Mouse (Mus musculus) midbrain, embryonic 15.5 days (tissue): ENCODE measurements around the gene Olfr90. TPM values are rescaled to one million over a fixed set of nuclear protein-coding genes. Genes with fewer than 3 reads are reported as not detected.
"Not testable (repeated sequence)": the region's sequence is repeated elsewhere in the genome, so short reads cannot be mapped to it uniquely, and the experiment has no call there.

Source experiments
- ATAC-seq: fragments of 200-750 bp; cut with Nextera tagmentation; replicated peaks from 2 replicates; pipeline ENCODE4 v1.8.0; 2017; ENCODE audit warnings: moderate TSS enrichment
- H3K27ac ChIP-seq: fragments of 300-500 bp; sonication (generic); 2 replicates; pipeline ENCODE4 v1.5.1; 2015; ENCODE audit warnings: mild to moderate bottlenecking, inconsistent platforms
- H3K27me3 ChIP-seq: fragments of 300-500 bp; sonication (generic); replicated peaks from 2 replicates; pipeline ENCODE4 v1.6.1; 2015; ENCODE audit warnings: inconsistent platforms
- H3K36me3 ChIP-seq: fragments of 300-500 bp; sonication (generic); replicated peaks from 2 replicates; pipeline ENCODE4 v1.6.1; 2015; ENCODE audit warnings: inconsistent platforms
- H3K4me1 ChIP-seq: fragments of 300-500 bp; sonication (generic); 2 replicates; pipeline ENCODE4 v1.6.1; 2015; ENCODE audit warnings: inconsistent platforms
- H3K4me2 ChIP-seq: fragments of 300-500 bp; sonication (generic); 2 replicates; pipeline ENCODE4 v1.6.1; 2015; ENCODE audit warnings: inconsistent platforms, mild to moderate bottlenecking, moderate library complexity
- H3K4me3 ChIP-seq: fragments of 300-500 bp; sonication (generic); 2 replicates; pipeline ENCODE4 v1.5.1; 2015; ENCODE audit warnings: mild to moderate bottlenecking, inconsistent platforms
- H3K9ac ChIP-seq: fragments of 300-500 bp; sonication (generic); 2 replicates; pipeline ENCODE4 v1.6.1; 2015; ENCODE audit warnings: mild to moderate bottlenecking, inconsistent platforms
- H3K9me3 ChIP-seq: fragments of 300-500 bp; sonication (generic); 2 replicates; pipeline ENCODE4 v1.6.1; 2016; ENCODE audit warnings: inconsistent platforms
- WGBS: fragments of 180-500 bp; shearing (Covaris S2); methylation state at CpG from one replicate; pipeline ENCODE4 v1.1.7; 2015; ENCODE audit warnings: mixed read lengths; 5-methylcytosine and 5-hydroxymethylcytosine counted together
- polyA plus RNA-seq: library from polyadenylated mRNA; unstranded; fragments of >200 nt; fragmentation: Nextera tagmentation; extraction: Ambion mirVana; gene quantifications from 2 replicates; pipeline ENCODE4 v1.2.1, GENCODE M21; 2015

The Olfr90 gene
- polyA plus RNA-seq, result 0.06 TPM in 1 of 2 replicates, not detected in the other

- ATAC-seq, result no peak
- Histone ChIP-seq H3K9me3 (no peaks in the 10 kb centered on the region), H3K4me2 (no peak within 1 kb of the TSS), H3K27ac (no peak within 1 kb of the TSS), H3K27me3 (no peaks in the 10 kb centered on the region), H3K36me3 (no peaks in the 10 kb centered on the region), H3K4me1 (no peaks in the 10 kb centered on the region), H3K9ac (no peak within 1 kb of the TSS), H3K4me3 (no peak within 1 kb of the TSS)
These were observed at the start of gene Olfr90 for GRCm38 (mm10) chr17:37088399-37088798. Olfr90 (minus strand) TSS chr17:37088499.

- H3K4me1 ChIP-seq, H3K27me3 ChIP-seq, H3K27ac ChIP-seq, H3K9ac ChIP-seq, H3K9me3 ChIP-seq, ATAC-seq, H3K4me3 ChIP-seq, H3K4me2 ChIP-seq, H3K36me3 ChIP-seq: not testable (repeated sequence)
- 74% methylated on average over 4 of the region's 4 CpGs for WGBS
These were observed 43.1 kb upstream of the Olfr90 start for GRCm38 (mm10) chr17:37131366-37131765.

GRCm38 (mm10) chr17:37119988-37120387 lies 31.7 kb upstream of the Olfr90 start, which contains the start of gene Olfr92:
Olfr92 (minus strand) TSS chr17:37120088.
- Histone ChIP-seq H3K27me3 (no peaks in the 10 kb centered on the region), H3K36me3 (no peaks in the 10 kb centered on the region), H3K9me3 (no peaks in the 10 kb centered on the region), H3K27ac (no peak within 1 kb of the TSS), H3K4me3 (no peak within 1 kb of the TSS), H3K4me2 (no peak within 1 kb of the TSS), H3K4me1 (no peaks in the 10 kb centered on the region), H3K9ac (no peak within 1 kb of the TSS)
- 88% methylated on average over 2 of the region's 2 CpGs for WGBS
- ATAC-seq, result no peak

GRCm38 (mm10) chr17:37098178-37098577 lies 9.9 kb upstream of the Olfr90 start, which contains the start of gene Olfr91:
Olfr91 (minus strand) TSS chr17:37098278.
- 91% methylated on average over 1 of the region's 1 CpGs for WGBS
- Histone ChIP-seq H3K9ac (no peak within 1 kb of the TSS), H3K4me3 (no peak within 1 kb of the TSS), H3K4me2 (no peak within 1 kb of the TSS), H3K4me1 (no peaks in the 10 kb centered on the region), H3K9me3 (no peaks in the 10 kb centered on the region), H3K27ac (no peak within 1 kb of the TSS), H3K27me3 (no peaks in the 10 kb centered on the region), H3K36me3 (no peaks in the 10 kb centered on the region)
- ATAC-seq, result no peak

- H3K4me1 ChIP-seq, result no peaks in the 10 kb centered on the region
- no peak for ATAC-seq
- H3K9ac ChIP-seq, result no peak overlapping the region
- no peaks in the 10 kb centered on the region for H3K27me3 ChIP-seq
- no peak overlapping the region for H3K4me3 ChIP-seq
- H3K9me3 ChIP-seq, result no peaks in the 10 kb centered on the region
- H3K27ac ChIP-seq, result no peak overlapping the region
- 79% methylated on average over 5 of the region's 5 CpGs for WGBS
- H3K36me3 ChIP-seq, result no peaks in the 10 kb centered on the region
- no peak overlapping the region for H3K4me2 ChIP-seq
These were observed 5.0 kb upstream of the Olfr90 start for GRCm38 (mm10) chr17:37093289-37093688.

- H3K4me3 ChIP-seq, result no peak overlapping the region
- no peaks in the 10 kb centered on the region for H3K27me3 ChIP-seq
These were observed 3.9 kb upstream of the Olfr90 start for GRCm38 (mm10) chr17:37092198-37092597.

GRCm38 (mm10) chr17:37085545-37085944 lies 2.8 kb downstream of the Olfr90 start:
- H3K9ac ChIP-seq, result no peak overlapping the region
- no peaks in the 10 kb centered on the region for H3K4me1 ChIP-seq
- no peak overlapping the region for H3K4me2 ChIP-seq
- H3K36me3 ChIP-seq, result no peaks in the 10 kb centered on the region
- no peak overlapping the region for H3K27ac ChIP-seq
- no peak overlapping the region for H3K4me3 ChIP-seq
- no peak for ATAC-seq
- no peaks in the 10 kb centered on the region for H3K9me3 ChIP-seq
- 76% methylated on average over 10 of the region's 10 CpGs for WGBS
- no peaks in the 10 kb centered on the region for H3K27me3 ChIP-seq

More at GRCm38 (mm10) chr17:37092198-37092597, 3.9 kb upstream of the Olfr90 start:
- Histone ChIP-seq H3K9me3 (no peaks in the 10 kb centered on the region), H3K4me2 (no peak overlapping the region), H3K36me3 (no peaks in the 10 kb centered on the region), H3K4me1 (no peaks in the 10 kb centered on the region), H3K27ac (no peak overlapping the region), H3K9ac (no peak overlapping the region)
- ATAC-seq, result no peak
- 80% methylated on average over 1 of the region's 1 CpGs for WGBS

- H3K27me3 ChIP-seq, result no peaks in the 10 kb centered on the region
- no peaks in the 10 kb centered on the region for H3K36me3 ChIP-seq
- peaks cover 7% of the 10 kb centered on the region for H3K4me1 ChIP-seq
- H3K9me3 ChIP-seq, result no peaks in the 10 kb centered on the region
- 70% methylated on average over 5 of the region's 5 CpGs for WGBS
- ATAC-seq, result no peak
- no peak overlapping the region for H3K9ac ChIP-seq
- no peak overlapping the region for H3K4me2 ChIP-seq
- no peak overlapping the region for H3K27ac ChIP-seq
- no peak overlapping the region for H3K4me3 ChIP-seq
These were observed 3.7 kb downstream of the Olfr90 start for GRCm38 (mm10) chr17:37084632-37085031.

GRCm38 (mm10) chr17:37083327-37083726 lies 5.0 kb downstream of the Olfr90 start:
- peak; percentile 40; the same call in 1 of the 2 replicates for ATAC-seq
- Histone ChIP-seq H3K36me3 (no peaks in the 10 kb centered on the region), H3K4me3 (no peak overlapping the region), H3K4me1 (peaks cover 19% of the 10 kb centered on the region), H3K27me3 (no peaks in the 10 kb centered on the region), H3K27ac (no peak overlapping the region), H3K9me3 (no peaks in the 10 kb centered on the region), H3K4me2 (no peak overlapping the region), H3K9ac (no peak overlapping the region)
- WGBS, result 3% methylated on average over 8 of the region's 8 CpGs

- H3K36me3 ChIP-seq, result no peaks in the 10 kb centered on the region
- H3K9me3 ChIP-seq, result no peaks in the 10 kb centered on the region
- no peak overlapping the region for H3K27ac ChIP-seq
- no peaks in the 10 kb centered on the region for H3K27me3 ChIP-seq
- H3K9ac ChIP-seq, result no peak overlapping the region
- WGBS, result 89% methylated on average over 4 of the region's 4 CpGs
- no peak overlapping the region for H3K4me3 ChIP-seq
- peaks cover 19% of the 10 kb centered on the region for H3K4me1 ChIP-seq
- no peak for ATAC-seq
- no peak overlapping the region for H3K4me2 ChIP-seq
These were observed 6.6 kb downstream of the Olfr90 start for GRCm38 (mm10) chr17:37081659-37082058.

- Histone ChIP-seq H3K4me2 (no peak overlapping the region), H3K9ac (no peak overlapping the region), H3K9me3 (no peaks in the 10 kb centered on the region), H3K27ac (no peak overlapping the region), H3K36me3 (peaks cover 4% of the 10 kb centered on the region), H3K4me1 (peaks cover 19% of the 10 kb centered on the region), H3K27me3 (no peaks in the 10 kb centered on the region), H3K4me3 (no peak overlapping the region)
- WGBS, result 32% methylated on average over 5 of the region's 5 CpGs
- no peak for ATAC-seq
These were observed 8.2 kb downstream of the Olfr90 start for GRCm38 (mm10) chr17:37080119-37080518.

- Histone ChIP-seq H3K9ac (0 out of 2 replicates have a peak overlapping the region, but pooled peaks have one; percentile 6), H3K4me1 (peaks cover 19% of the 10 kb centered on the region), H3K4me3 (no peak overlapping the region), H3K9me3 (no peaks in the 10 kb centered on the region), H3K27ac (peak overlapping the region; percentile 55; the same call in 1 of the 2 replicates), H3K27me3 (no peaks in the 10 kb centered on the region), H3K4me2 (0 out of 2 replicates have a peak overlapping the region, but pooled peaks have one; percentile 6), H3K36me3 (peaks cover 8% of the 10 kb centered on the region)
- WGBS, result 1% methylated on average over 2 of the region's 2 CpGs
- peak; percentile 13 for ATAC-seq
These were observed 9.3 kb downstream of the Olfr90 start for GRCm38 (mm10) chr17:37078990-37079389.

GRCm38 (mm10) chr17:37078193-37078592 lies 10.1 kb downstream of the Olfr90 start:
- Histone ChIP-seq H3K9ac (no peak overlapping the region), H3K4me1 (peaks cover 19% of the 10 kb centered on the region), H3K36me3 (peaks cover 8% of the 10 kb centered on the region), H3K9me3 (no peaks in the 10 kb centered on the region), H3K4me3 (no peak overlapping the region), H3K27me3 (no peaks in the 10 kb centered on the region), H3K27ac (peak overlapping the region; percentile 55; the same call in 1 of the 2 replicates), H3K4me2 (no peak overlapping the region)
- 6% methylated on average over 1 of the region's 1 CpGs for WGBS
- no peak for ATAC-seq
